Mouse (Mus musculus) pancreas, adult 10 weeks (tissue): Measurements from ENCODE around the gene Rpp25l. TPM values are rescaled to one million over a fixed set of nuclear protein-coding genes. Genes with fewer than 3 reads are reported as not detected.

Experiments used
- polyA plus RNA-seq: library from polyadenylated mRNA; stranded (reverse); fragments of 350-450 nt; fragmentation: Illumina TruSeq; extraction: RNeasy Lipid Tissue Mini Kit (QIAGEN cat#74804); gene quantifications from one replicate; pipeline ENCODE4 v1.2.3, GENCODE M21; 2015; ENCODE audit warnings: low read depth, low replicate concordance; ENCODE audit not compliant: insufficient read depth

The Rpp25l gene
- 14.3 TPM for polyA plus RNA-seq

GRCm38 (mm10) chr4:41713197-41714067, at the start of gene Rpp25l:
TSS of gene Rpp25l (minus strand) at chr4:41713534.

GRCm38 (mm10) chr4:41755338-41756305, 42.3 kb upstream of the Rpp25l start, which contains the start of gene Sigmar1:
TSS of gene Sigmar1 (minus strand) at chr4:41756157.

GRCm38 (mm10) chr4:41754797-41755337, 41.5 kb upstream of the Rpp25l start, which contains the start of gene Galt:
TSS of gene Galt (plus strand) at chr4:41755228.

GRCm38 (mm10) chr4:41731052-41731765, 17.9 kb upstream of the Rpp25l start, which contains the start of gene Arid3c:
TSS of gene Arid3c (minus strand) at chr4:41731142.

GRCm38 (mm10) chr4:41722918-41723351, 9.6 kb upstream of the Rpp25l start, which contains the start of gene Dctn3:
TSS of gene Dctn3 (minus strand) at chr4:41723170.

GRCm38 (mm10) chr4:41699783-41700182, 13.6 kb downstream of the Rpp25l start, which contains the start of gene Il11ra1:
TSS of gene Il11ra1 (plus strand) at chr4:41699989.

GRCm38 (mm10) chr4:41696930-41697841, 16.1 kb downstream of the Rpp25l start, which contains the start of gene Cntfr:
TSS of gene Cntfr (minus strand) at chr4:41697089.

Other genes with a start within 250 kb of the Rpp25l start
- gene Kif24, start 248.6 kb downstream of the Rpp25l start, polyA plus RNA-seq = not detected
- gene Nudt2, start 248.4 kb downstream of the Rpp25l start, polyA plus RNA-seq = 5.1 TPM
- gene AI464131, start 210.5 kb downstream of the Rpp25l start, polyA plus RNA-seq = 1.4 TPM
- gene 1110017D15Rik, start 196.2 kb downstream of the Rpp25l start, polyA plus RNA-seq = not detected
- gene Fam219a, start 144.0 kb downstream of the Rpp25l start, polyA plus RNA-seq = 8.8 TPM
- gene Dnaic1, start 143.8 kb downstream of the Rpp25l start, polyA plus RNA-seq = 0.72 TPM
- gene Enho, start 73.2 kb downstream of the Rpp25l start, polyA plus RNA-seq = 5.9 TPM
- gene Cntfr, start 16.4 kb downstream of the Rpp25l start, polyA plus RNA-seq = 2.7 TPM
- gene Il11ra1, start 13.5 kb downstream of the Rpp25l start, polyA plus RNA-seq = 70.9 TPM
- gene Dctn3, start 9.6 kb upstream of the Rpp25l start, polyA plus RNA-seq = 13.2 TPM
- not detected for gene Arid3c, start 17.6 kb upstream of the Rpp25l start, polyA plus RNA-seq
- 16.1 TPM for gene Galt, start 41.7 kb upstream of the Rpp25l start, polyA plus RNA-seq
- gene Sigmar1, start 42.6 kb upstream of the Rpp25l start, polyA plus RNA-seq = 12.5 TPM
- 9.6 TPM for gene Ccl27a, start 60.7 kb upstream of the Rpp25l start, polyA plus RNA-seq
- not detected for gene Gm21541, start 190.1 kb upstream of the Rpp25l start, polyA plus RNA-seq
- gene Gm20878, start 228.0 kb upstream of the Rpp25l start, polyA plus RNA-seq = not detected